Mouse (Mus musculus) CD4-positive, CD25-positive, alpha-beta regulatory T cell, adult 9 weeks (primary cell): ENCODE measurements around the gene Srrt. TPM values are rescaled to one million over a fixed set of nuclear protein-coding genes. Genes with fewer than 3 reads are reported as not detected.

Source experiments
- polyA plus RNA-seq: library from polyadenylated mRNA; unstranded; fragments of 100-300 nt; shearing (Covaris generic); gene quantifications from one replicate; pipeline ENCODE4 v1.2.1, GENCODE M21; 2017

Srrt gene
- polyA plus RNA-seq = 86.0 TPM

GRCm38 (mm10) chr5:137307071-137307912 is at the start of gene Srrt:
TSS of gene Srrt (minus strand) at chr5:137307674.

GRCm38 (mm10) chr5:137349384-137350204 is 42.1 kb upstream of the Srrt start, which contains the start of gene Ephb4:
TSS of gene Ephb4 (plus strand) at chr5:137350109.

GRCm38 (mm10) chr5:137333512-137334174 is 26.2 kb upstream of the Srrt start, which contains the start of gene Slc12a9:
TSS of gene Slc12a9 (minus strand) at chr5:137333597.

GRCm38 (mm10) chr5:137314193-137315083 is 7.0 kb upstream of the Srrt start, which contains the start of gene Trip6:
TSS of gene Trip6 (minus strand) at chr5:137314404.

DNA sequence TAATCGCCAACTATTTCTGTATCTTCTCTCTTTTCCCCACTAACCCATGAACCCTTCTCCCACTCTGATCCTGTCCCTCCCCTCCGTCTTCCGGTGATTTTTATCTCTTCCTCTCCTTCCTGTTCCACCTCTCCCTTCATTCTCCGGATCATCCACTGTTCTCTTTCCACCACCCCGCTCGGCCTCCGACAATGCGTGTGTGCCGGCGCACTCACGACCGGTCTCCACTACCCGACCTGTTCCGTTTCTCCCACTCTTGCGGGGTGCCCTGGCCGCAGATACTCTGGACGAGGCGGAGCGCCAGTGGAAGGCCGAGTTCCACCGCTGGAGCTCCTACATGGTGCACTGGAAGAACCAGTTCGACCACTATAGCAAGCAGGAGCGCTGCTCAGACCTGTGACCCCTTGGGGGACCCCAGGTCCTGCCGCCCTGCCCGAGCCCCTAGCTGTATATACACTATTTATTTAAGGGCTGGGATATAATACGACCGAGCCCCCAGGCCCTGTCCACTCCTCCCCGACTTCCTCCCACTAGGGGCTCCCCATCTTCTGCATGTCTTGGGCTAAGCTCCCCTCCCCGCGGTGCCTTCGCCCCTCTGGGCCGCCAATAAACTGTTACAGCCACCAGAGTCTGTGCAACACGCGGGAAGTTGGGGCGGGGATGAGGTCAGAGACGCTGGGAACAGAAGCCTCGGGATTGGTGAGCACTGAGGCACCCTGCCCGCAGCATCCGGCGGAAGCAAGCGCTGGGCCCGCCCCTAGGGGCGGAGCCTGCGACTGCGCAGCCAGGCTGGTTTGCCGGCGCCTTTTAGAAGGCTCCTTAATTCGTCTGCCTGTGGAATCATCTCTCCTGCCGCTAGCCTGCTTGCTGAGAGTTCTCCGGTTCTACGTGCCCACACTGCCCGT is 13.4 kb downstream of the Srrt start, which contains the start of gene Ufsp1:
Ufsp1 (plus strand) TSS at position 791 of the 905 bp plus-strand sequence.

DNA sequence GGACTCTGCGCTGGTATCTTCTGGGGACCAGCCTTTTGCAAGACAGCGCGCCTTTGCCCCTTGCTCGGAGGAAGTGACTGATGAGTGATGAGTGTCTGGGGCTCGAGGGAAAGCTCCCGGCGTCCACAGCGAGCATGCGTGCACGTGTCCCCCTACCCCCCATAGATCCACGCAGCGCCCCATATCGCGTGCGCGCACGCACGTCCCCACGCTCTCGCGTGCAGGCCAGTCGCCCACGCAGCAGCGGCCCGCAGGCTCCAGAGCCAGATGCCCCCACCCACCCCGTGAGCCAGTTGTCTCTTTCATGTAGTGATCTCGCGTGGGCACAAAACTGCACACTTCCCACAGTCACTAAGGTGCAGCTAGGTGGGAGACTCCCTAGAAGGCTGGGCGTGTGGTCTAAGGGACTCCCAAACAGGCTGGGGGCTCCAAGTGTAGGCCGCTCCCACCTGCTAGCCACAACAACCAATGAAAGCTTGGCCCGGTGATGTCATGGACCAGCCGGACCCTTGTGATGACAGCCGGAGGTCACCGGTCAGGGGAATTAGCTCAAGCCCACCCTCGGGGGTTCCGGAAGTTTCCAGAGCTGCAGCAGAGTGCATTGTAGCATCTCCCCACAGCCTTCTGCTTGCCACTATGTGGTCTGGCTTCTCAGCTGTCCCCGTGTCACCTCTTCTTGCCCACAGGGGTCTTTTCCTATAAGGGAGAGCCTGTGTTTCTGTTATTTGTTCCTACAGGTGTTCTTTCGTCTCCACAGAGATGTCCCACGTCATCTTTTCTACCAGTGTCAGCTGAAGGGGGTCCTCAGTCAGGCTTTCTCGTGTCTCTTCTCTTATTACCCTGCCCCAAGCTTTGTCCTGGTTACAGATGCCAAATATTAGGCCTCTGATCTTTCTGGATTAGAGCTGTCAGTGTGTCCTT is 20.2 kb downstream of the Srrt start, which contains the start of gene Ache:
Ache (plus strand) TSS at position 488 of the 921 bp plus-strand sequence.

Other genes starting within 250 kb of the Srrt start
- not detected for gene Serpine1, start 235.4 kb downstream of the Srrt start, polyA plus RNA-seq
- gene Trim56, start 191.5 kb downstream of the Srrt start, polyA plus RNA-seq = 24.4 TPM
- gene Muc3, start 158.4 kb downstream of the Srrt start, polyA plus RNA-seq = not detected
- gene Muc3a, start 95.3 kb downstream of the Srrt start, polyA plus RNA-seq = 1.6 TPM
- gene Ache, start 20.2 kb downstream of the Srrt start, polyA plus RNA-seq = 0.14 TPM
- gene Ufsp1, start 13.0 kb downstream of the Srrt start, polyA plus RNA-seq = 2.7 TPM
- gene Trip6, start 6.7 kb upstream of the Srrt start, polyA plus RNA-seq = 6.0 TPM
- gene Slc12a9, start 25.9 kb upstream of the Srrt start, polyA plus RNA-seq = 29.4 TPM
- not detected for gene Ephb4, start 42.4 kb upstream of the Srrt start, polyA plus RNA-seq
- gene Zan, start 169.4 kb upstream of the Srrt start, polyA plus RNA-seq = 0.31 TPM
- gene Pop7, start 194.8 kb upstream of the Srrt start, polyA plus RNA-seq = 55.9 TPM
- 4.2 TPM for gene Gigyf1, start 210.9 kb upstream of the Srrt start, polyA plus RNA-seq
- not detected for gene Epo, start 225.6 kb upstream of the Srrt start, polyA plus RNA-seq
- 123 TPM for gene Gnb2, start 225.8 kb upstream of the Srrt start, polyA plus RNA-seq
- not detected for gene Actl6b, start 245.8 kb upstream of the Srrt start, polyA plus RNA-seq